Mouse (Mus musculus): ENCODE measurements around the gene Ddx27.

DNA sequence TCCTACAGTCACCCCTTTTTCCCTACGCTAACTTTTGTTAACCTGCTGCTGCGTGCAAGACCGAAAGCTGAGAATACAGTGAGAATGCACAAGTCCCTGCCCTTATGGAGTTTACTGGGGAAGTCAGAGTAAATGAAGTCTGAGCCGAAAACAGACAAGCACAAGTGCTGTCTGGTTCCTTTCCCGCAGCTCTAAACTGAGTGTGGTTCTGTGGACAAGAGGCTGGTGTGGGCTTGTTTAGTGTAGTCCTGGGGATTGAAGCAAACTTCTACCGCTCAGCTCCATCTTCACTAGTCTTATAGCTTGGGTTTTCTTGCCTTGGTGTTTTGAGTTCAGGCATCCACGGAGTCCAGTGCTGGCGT, 18.5 kb upstream of the Ddx27 start:
- TF ChIP-seq POLR2A (IDR thresholded peaks at IDR 0.05; ENCODE audit: insufficient read depth, low read depth, low read length) (no peak), CTCF (IDR thresholded peaks at IDR 0.05; ENCODE audit: insufficient read depth, low read depth, low read length) (no peak)
